Mouse (Mus musculus) E14TG2a.4 (cell line): ENCODE results near the gene Dek.
A peak's percentile ranks its signal among the peaks of the same experiment; 100 is the strongest.

Experiments used
- H3K27me3 ChIP-seq: 2 replicates; pipeline ENCODE4 v1.6.1; 2014; ENCODE audit warnings: low read length, control low read depth; ENCODE audit not compliant: insufficient read depth
- H3K36me3 ChIP-seq: 2 replicates; pipeline ENCODE4 v1.6.1; 2014; ENCODE audit warnings: low read length, control low read depth; ENCODE audit not compliant: insufficient read depth
- H3K4me1 ChIP-seq: replicated peaks from 2 replicates; pipeline ENCODE4 v1.6.1; 2014; ENCODE audit warnings: low read depth, low read length, control low read depth
- H3K4me3 ChIP-seq: replicated peaks from 2 replicates; pipeline ENCODE4 v1.5.1; 2014; ENCODE audit warnings: mild to moderate bottlenecking, low read length
- H3K9me3 ChIP-seq: 2 replicates; pipeline ENCODE4 v1.6.1; 2014; ENCODE audit warnings: low read length, control low read depth
- CTCF ChIP-seq: conservative IDR thresholded peaks from 2 replicates; pipeline ENCODE4 v1.5.1; 2014; ENCODE audit warnings: low read length
- NANOG ChIP-seq: IDR thresholded peaks from 2 replicates; pipeline ENCODE4 v1.6.1; 2014; ENCODE audit warnings: borderline replicate concordance, low read length, mixed read lengths
- POU5F1 ChIP-seq: IDR thresholded peaks from 2 replicates; pipeline ENCODE4 v1.6.1; 2014; ENCODE audit warnings: low read length, borderline replicate concordance

Dek gene

GRCm38 (mm10) chr13:47078799-47079198, 27.2 kb downstream of the Dek start:
- H3K36me3 ChIP-seq, result peaks cover 75% of the 10 kb centered on the region
- no peaks in the 10 kb centered on the region for H3K9me3 ChIP-seq
- H3K4me3 ChIP-seq, result no peak overlapping the region
- H3K4me1 ChIP-seq, result peaks cover 16% of the 10 kb centered on the region
- H3K27me3 ChIP-seq, result no peaks in the 10 kb centered on the region
- TF ChIP-seq NANOG (no peak), CTCF (peak; percentile 61)

GRCm38 (mm10) chr13:47077367-47077766, 28.6 kb downstream of the Dek start:
- H3K27me3 ChIP-seq, result no peaks in the 10 kb centered on the region
- peaks cover 9% of the 10 kb centered on the region for H3K4me1 ChIP-seq
- no peaks in the 10 kb centered on the region for H3K9me3 ChIP-seq
- no peak for TF ChIP-seq CTCF
- no peak for TF ChIP-seq POU5F1
- TF ChIP-seq NANOG, result no peak
- peaks cover 79% of the 10 kb centered on the region for H3K36me3 ChIP-seq
- no peak overlapping the region for H3K4me3 ChIP-seq

GRCm38 (mm10) chr13:47076156-47076555, 29.8 kb downstream of the Dek start:
- no peaks in the 10 kb centered on the region for H3K9me3 ChIP-seq
- peaks cover 14% of the 10 kb centered on the region for H3K4me1 ChIP-seq
- H3K4me3 ChIP-seq, result no peak overlapping the region
- no peaks in the 10 kb centered on the region for H3K27me3 ChIP-seq
- H3K36me3 ChIP-seq, result peaks cover 82% of the 10 kb centered on the region
- TF ChIP-seq CTCF, result no peak
- TF ChIP-seq POU5F1, result no peak
- no peak for TF ChIP-seq NANOG

- Histone ChIP-seq H3K27me3 (no peaks in the 10 kb centered on the region), H3K36me3 (peaks cover 78% of the 10 kb centered on the region), H3K4me1 (peaks cover 14% of the 10 kb centered on the region), H3K4me3 (no peak overlapping the region), H3K9me3 (no peaks in the 10 kb centered on the region)
- TF ChIP-seq CTCF (no peak), POU5F1 (no peak)
These were observed 33.5 kb downstream of the Dek start for GRCm38 (mm10) chr13:47072484-47072883.

GRCm38 (mm10) chr13:47071871-47072270, 34.1 kb downstream of the Dek start:
- TF ChIP-seq POU5F1 (no peak), CTCF (no peak), NANOG (no peak)
- H3K4me3 ChIP-seq, result no peak overlapping the region
- H3K4me1 ChIP-seq, result peaks cover 14% of the 10 kb centered on the region
- H3K9me3 ChIP-seq, result no peaks in the 10 kb centered on the region
- H3K36me3 ChIP-seq, result peaks cover 78% of the 10 kb centered on the region
- H3K27me3 ChIP-seq, result no peaks in the 10 kb centered on the region

GRCm38 (mm10) chr13:47070329-47071080, 35.5 kb downstream of the Dek start:
- no peaks in the 10 kb centered on the region for H3K27me3 ChIP-seq

GRCm38 (mm10) chr13:47067001-47067400, 39.0 kb downstream of the Dek start:
- TF ChIP-seq POU5F1 (no peak), NANOG (no peak), CTCF (no peak)
- Histone ChIP-seq H3K9me3 (no peaks in the 10 kb centered on the region), H3K27me3 (no peaks in the 10 kb centered on the region), H3K4me3 (no peak overlapping the region), H3K4me1 (peaks cover 5% of the 10 kb centered on the region; the same call in 1 of the 2 replicates), H3K36me3 (peaks cover 80% of the 10 kb centered on the region)

More at GRCm38 (mm10) chr13:47070329-47071080, 35.5 kb downstream of the Dek start:
- no peak overlapping the region for H3K4me3 ChIP-seq
- peaks cover 84% of the 10 kb centered on the region for H3K36me3 ChIP-seq
- H3K9me3 ChIP-seq, result no peaks in the 10 kb centered on the region
- TF ChIP-seq CTCF, result no peak
- no peak for TF ChIP-seq POU5F1
- TF ChIP-seq NANOG, result no peak
- H3K4me1 ChIP-seq, result peaks cover 5% of the 10 kb centered on the region; the same call in 1 of the 2 replicates

- H3K4me1 ChIP-seq, result peaks cover under 1% of the 10 kb centered on the region; the same call in 1 of the 2 replicates
- H3K4me3 ChIP-seq, result no peak overlapping the region
- TF ChIP-seq POU5F1, result no peak
- TF ChIP-seq CTCF, result no peak
- TF ChIP-seq NANOG, result no peak
- H3K9me3 ChIP-seq, result no peaks in the 10 kb centered on the region
- H3K27me3 ChIP-seq, result no peaks in the 10 kb centered on the region
- peaks cover 80% of the 10 kb centered on the region for H3K36me3 ChIP-seq
These were observed 39.5 kb downstream of the Dek start for GRCm38 (mm10) chr13:47066516-47066915.
